Mouse (Mus musculus) E14TG2a.4 (cell line): ENCODE results near the gene Ggct.

Experiments used
- CTCF ChIP-seq: conservative IDR thresholded peaks from 2 replicates; pipeline ENCODE4 v1.5.1; 2014; ENCODE audit warnings: low read length
- NANOG ChIP-seq: IDR thresholded peaks from 2 replicates; pipeline ENCODE4 v1.6.1; 2014; ENCODE audit warnings: borderline replicate concordance, low read length, mixed read lengths

DNA sequence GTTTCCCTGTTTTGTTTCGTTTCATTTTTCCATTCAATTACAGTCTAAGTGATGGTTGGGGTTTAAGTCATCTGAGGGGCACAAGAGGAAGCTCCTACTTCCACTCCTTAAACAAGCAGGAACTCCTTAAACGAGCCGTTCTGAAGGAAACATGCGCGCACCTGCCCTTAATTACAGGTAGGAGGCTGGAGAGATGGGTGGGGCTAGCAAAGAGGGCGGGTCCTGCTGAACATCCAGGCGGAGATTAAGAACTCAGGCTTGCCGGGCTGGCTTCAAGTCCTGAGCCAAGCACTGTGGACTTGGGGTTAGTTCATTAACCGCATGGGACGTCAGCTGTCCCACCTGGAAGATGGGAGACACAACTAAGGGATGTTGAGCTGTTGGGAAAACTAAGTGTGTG, 25.2 kb downstream of the Ggct start:
- TF ChIP-seq CTCF (no peak), NANOG (no peak)
